8 mouse cellular contexts compared by ENCODE assay signal in genomic region chr5:77267441-77267840, GRCm38 (mm10). TPM values are rescaled to one million over a fixed set of nuclear protein-coding genes. Genes with fewer than 3 reads are reported as not detected.
DNase-seq lines count a peak whose midpoint lies in the region; ATAC-seq and TF ChIP-seq lines count a peak whose summit lies in the region.

No protein-coding gene starts in this region.

- 66% methylated on average over 4 of the region's 4 CpGs for WGBS in heart, embryonic 16.5 days
- WGBS in embryonic facial prominence, embryonic 11.5 days, result 66% methylated on average over 4 of the region's 4 CpGs
- WGBS in hindbrain, postnatal 0 days, result 67% methylated on average over 4 of the region's 4 CpGs
- WGBS in midbrain, embryonic 14.5 days, result 79% methylated on average over 4 of the region's 4 CpGs

- no peak for TF ChIP-seq CTCF in hindbrain, postnatal 0 days (IDR thresholded peaks at IDR 0.05; ENCODE audit: low read depth)

- peak overlapping the region; percentile 94 for H3K4me3 ChIP-seq in heart, embryonic 16.5 days (ENCODE audit: low read length)
- peak overlapping the region; percentile 100 for H3K4me3 ChIP-seq in embryonic facial prominence, embryonic 11.5 days (ENCODE audit: low read depth, low read length)
- H3K4me3 ChIP-seq in hindbrain, postnatal 0 days (ENCODE audit: low read length), result no peak overlapping the region; the same call in 1 of the 2 replicates
- H3K4me3 ChIP-seq in midbrain, embryonic 14.5 days (replicated peaks; ENCODE audit: low read depth, low read length), result peak overlapping the region; percentile 87

- DNase-seq in heart, adult 8-10 months (ENCODE audit: low spot score), result no peak
- no peak for DNase-seq in embryonic facial prominence, embryonic 11.5 days (ENCODE audit: low spot score)
- no peak for DNase-seq in hindbrain, postnatal 0 days (ENCODE audit: low spot score)
- DNase-seq in midbrain, embryonic 14.5 days, result no peak
- DNase-seq in thymus, postnatal 0 days (ENCODE audit: low spot score), result no peak
- DNase-seq in left cerebral cortex, adult 8-10 months (ENCODE audit: low spot score in 2 of 2), result no peak

- no peak overlapping the region for H3K9ac ChIP-seq in heart, embryonic 16.5 days (ENCODE audit: low read length)
- no peak overlapping the region; the same call in 1 of the 2 replicates for H3K9ac ChIP-seq in embryonic facial prominence, embryonic 11.5 days (replicated peaks; ENCODE audit: low read length)
- no peak overlapping the region for H3K9ac ChIP-seq in hindbrain, postnatal 0 days (replicated peaks; ENCODE audit: low read length)
- H3K9ac ChIP-seq in midbrain, embryonic 14.5 days (replicated peaks; ENCODE audit: low read length), result no peak overlapping the region

- ATAC-seq in heart, embryonic 16.5 days (replicated peaks; ENCODE audit: extremely low read depth, insufficient read depth, low FRiP score), result no peak
- no peak for ATAC-seq in embryonic facial prominence, embryonic 11.5 days (replicated peaks; ENCODE audit: insufficient number of reproducible peaks, low FRiP score, low TSS enrichment, low read depth)
- no peak for ATAC-seq in hindbrain, postnatal 0 days
- ATAC-seq in midbrain, embryonic 14.5 days (ENCODE audit: low FRiP score, low TSS enrichment), result no peak
- no peak for ATAC-seq in erythroblast, adult 5-6 weeks (replicated peaks; ENCODE audit: low FRiP score, poor library complexity, severe bottlenecking)

- no peaks in the 10 kb centered on the region for H3K27me3 ChIP-seq in heart, embryonic 16.5 days (ENCODE audit: control insufficient read depth, insufficient read depth, low read length)
- no peaks in the 10 kb centered on the region for H3K27me3 ChIP-seq in embryonic facial prominence, embryonic 11.5 days (ENCODE audit: control insufficient read depth, insufficient read depth, low read length)
- no peaks in the 10 kb centered on the region for H3K27me3 ChIP-seq in hindbrain, postnatal 0 days (ENCODE audit: insufficient read depth, low read length)
- no peaks in the 10 kb centered on the region for H3K27me3 ChIP-seq in midbrain, embryonic 14.5 days (ENCODE audit: control insufficient read depth, insufficient read depth, low read length)

- peaks cover 18% of the 10 kb centered on the region for H3K36me3 ChIP-seq in heart, embryonic 16.5 days (ENCODE audit: control insufficient read depth, insufficient read depth)
- H3K36me3 ChIP-seq in embryonic facial prominence, embryonic 11.5 days (replicated peaks; ENCODE audit: control insufficient read depth, insufficient read depth, low read depth, low read length), result peaks cover 4% of the 10 kb centered on the region
- no peaks in the 10 kb centered on the region for H3K36me3 ChIP-seq in hindbrain, postnatal 0 days (ENCODE audit: insufficient read depth, low read length)
- H3K36me3 ChIP-seq in midbrain, embryonic 14.5 days (ENCODE audit: control insufficient read depth, insufficient read depth, low read length), result 0 out of 2 replicates have a peak, but pooled peaks cover 9% of the 10 kb centered on the region

- no peaks in the 10 kb centered on the region for H3K9me3 ChIP-seq in heart, embryonic 16.5 days (replicated peaks; ENCODE audit: control insufficient read depth, low read length)
- H3K9me3 ChIP-seq in embryonic facial prominence, embryonic 11.5 days (replicated peaks; ENCODE audit: control insufficient read depth, low read length), result no peaks in the 10 kb centered on the region
- no peaks in the 10 kb centered on the region for H3K9me3 ChIP-seq in hindbrain, postnatal 0 days (ENCODE audit: low read length)
- no peaks in the 10 kb centered on the region for H3K9me3 ChIP-seq in midbrain, embryonic 14.5 days (ENCODE audit: control insufficient read depth, low read length)

- H3K27ac ChIP-seq in heart, embryonic 16.5 days (ENCODE audit: low read length), result no peak overlapping the region; the same call in 1 of the 2 replicates
- H3K27ac ChIP-seq in embryonic facial prominence, embryonic 11.5 days (replicated peaks; ENCODE audit: low read depth, low read length), result no peak overlapping the region
- no peak overlapping the region for H3K27ac ChIP-seq in hindbrain, postnatal 0 days
- H3K27ac ChIP-seq in midbrain, embryonic 14.5 days (replicated peaks; ENCODE audit: low read depth, low read length), result no peak overlapping the region

- H3K4me2 ChIP-seq in heart, embryonic 16.5 days (ENCODE audit: low read depth, low read length), result peak overlapping the region; percentile 80
- peak overlapping the region; percentile 58 for H3K4me2 ChIP-seq in embryonic facial prominence, embryonic 11.5 days (ENCODE audit: low read depth, low read length)
- H3K4me2 ChIP-seq in hindbrain, postnatal 0 days (ENCODE audit: low read depth, low read length), result peak overlapping the region; percentile 68
- H3K4me2 ChIP-seq in midbrain, embryonic 14.5 days (ENCODE audit: low read length), result peak overlapping the region; percentile 75

- H3K4me1 ChIP-seq in heart, embryonic 16.5 days (ENCODE audit: control insufficient read depth, insufficient read depth, low read length), result peaks cover 11% of the 10 kb centered on the region
- no peaks in the 10 kb centered on the region for H3K4me1 ChIP-seq in embryonic facial prominence, embryonic 11.5 days (ENCODE audit: control insufficient read depth, insufficient read depth, low read length)
- no peaks in the 10 kb centered on the region; the same call in 1 of the 2 replicates for H3K4me1 ChIP-seq in hindbrain, postnatal 0 days (ENCODE audit: insufficient read depth, low read length)
- peaks cover 5% of the 10 kb centered on the region; the same call in 1 of the 2 replicates for H3K4me1 ChIP-seq in midbrain, embryonic 14.5 days (ENCODE audit: control insufficient read depth, insufficient read depth, low read length)

RNA-seq across cellular contexts. Expression of gene Rest, which starts 2.1 kb away (rescaled TPM):
- polyA plus RNA-seq in heart, embryonic 16.5 days (2015; fragmentation: Nextera tagmentation; extraction: Ambion mirVana), result 18.9 and 20.3 TPM in 2 replicates
- total RNA-seq in heart, adult 8-10 months (2022), result 10 to 100 TPM; 13.2 to 14.9 (median 14.3) TPM
- polyA plus RNA-seq in embryonic facial prominence, embryonic 11.5 days (2014; fragmentation: Nextera tagmentation; extraction: Ambion mirVana), result 49.4 and 52.2 TPM in 2 replicates
- total RNA-seq in hindbrain, postnatal 0 days (2014; rRNA removed), result 9.0 and 9.1 TPM in 2 replicates
- 4.1 and 4.4 TPM in 2 replicates for polyA plus RNA-seq in hindbrain, postnatal 0 days (2015; fragmentation: Nextera tagmentation; extraction: Ambion mirVana)
- polyA plus RNA-seq in midbrain, embryonic 14.5 days (2014; fragmentation: Nextera tagmentation; extraction: Ambion mirVana), result 5.6 and 8.4 TPM in 2 replicates
- polyA plus RNA-seq in thymus, postnatal 0 days (2015; fragmentation: Nextera tagmentation; extraction: Ambion mirVana), result 32.4 and 37.4 TPM in 2 replicates
- 1 to 10 TPM; 3.9 to 4.9 (median 4.2) TPM for total RNA-seq in left cerebral cortex, adult 8-10 months (2022)
- total RNA-seq in erythroblast, adult 5-6 weeks (2015; ENCODE audit: low replicate concordance), result 8.4 and 10.8 TPM in 2 replicates
- total RNA-seq in erythroblast, adult 5-6 weeks (2017; ENCODE audit: low replicate concordance), result 8.5 and 12.5 TPM in 2 replicates

RNA-seq across cellular contexts. Expression of gene Noa1, which starts 42.4 kb away (rescaled TPM):
- 22.5 and 23.7 TPM in 2 replicates for polyA plus RNA-seq in heart, embryonic 16.5 days (2015; fragmentation: Nextera tagmentation; extraction: Ambion mirVana)
- total RNA-seq in heart, adult 8-10 months (2022), result 10 to 100 TPM; 20.9 to 25.9 (median 22.3) TPM
- 29.2 and 36.4 TPM in 2 replicates for polyA plus RNA-seq in embryonic facial prominence, embryonic 11.5 days (2014; fragmentation: Nextera tagmentation; extraction: Ambion mirVana)
- 16.3 and 18.7 TPM in 2 replicates for total RNA-seq in hindbrain, postnatal 0 days (2014; rRNA removed)
- polyA plus RNA-seq in hindbrain, postnatal 0 days (2015; fragmentation: Nextera tagmentation; extraction: Ambion mirVana), result 33.3 and 34.7 TPM in 2 replicates
- polyA plus RNA-seq in midbrain, embryonic 14.5 days (2014; fragmentation: Nextera tagmentation; extraction: Ambion mirVana), result 35.9 and 36.1 TPM in 2 replicates
- polyA plus RNA-seq in thymus, postnatal 0 days (2015; fragmentation: Nextera tagmentation; extraction: Ambion mirVana), result 35.9 and 36.2 TPM in 2 replicates
- total RNA-seq in left cerebral cortex, adult 8-10 months (2022), result 10 to 100 TPM; 21.9 to 26.7 (median 25.0) TPM
- 4.4 and 32.6 TPM in 2 replicates for total RNA-seq in erythroblast, adult 5-6 weeks (2015; ENCODE audit: low replicate concordance)
- total RNA-seq in erythroblast, adult 5-6 weeks (2017; ENCODE audit: low replicate concordance), result 2.4 and 6.6 TPM in 2 replicates

RNA-seq across cellular contexts. Expression of gene Polr2b, which starts 42.5 kb away (rescaled TPM):
- 39.0 and 40.4 TPM in 2 replicates for polyA plus RNA-seq in heart, embryonic 16.5 days (2015; fragmentation: Nextera tagmentation; extraction: Ambion mirVana)
- total RNA-seq in heart, adult 8-10 months (2022), result 10 to 100 TPM; 30.5 to 35.7 (median 34.9) TPM
- 104 and 109 TPM in 2 replicates for polyA plus RNA-seq in embryonic facial prominence, embryonic 11.5 days (2014; fragmentation: Nextera tagmentation; extraction: Ambion mirVana)
- total RNA-seq in hindbrain, postnatal 0 days (2014; rRNA removed), result 46.4 and 61.0 TPM in 2 replicates
- 48.8 and 50.9 TPM in 2 replicates for polyA plus RNA-seq in hindbrain, postnatal 0 days (2015; fragmentation: Nextera tagmentation; extraction: Ambion mirVana)
- 59.2 and 77.2 TPM in 2 replicates for polyA plus RNA-seq in midbrain, embryonic 14.5 days (2014; fragmentation: Nextera tagmentation; extraction: Ambion mirVana)
- 56.5 and 56.9 TPM in 2 replicates for polyA plus RNA-seq in thymus, postnatal 0 days (2015; fragmentation: Nextera tagmentation; extraction: Ambion mirVana)
- total RNA-seq in left cerebral cortex, adult 8-10 months (2022), result 10 to 100 TPM; 46.3 to 52.1 (median 47.0) TPM
- 34.6 and 38.0 TPM in 2 replicates for total RNA-seq in erythroblast, adult 5-6 weeks (2015; ENCODE audit: low replicate concordance)
- total RNA-seq in erythroblast, adult 5-6 weeks (2017; ENCODE audit: low replicate concordance), result 38.7 and 69.1 TPM in 2 replicates

RNA-seq across cellular contexts. Expression of gene Spink2, which starts 56.2 kb away (rescaled TPM):
- polyA plus RNA-seq in heart, embryonic 16.5 days (2015; fragmentation: Nextera tagmentation; extraction: Ambion mirVana), result 2.4 and 2.6 TPM in 2 replicates
- total RNA-seq in heart, adult 8-10 months (2022), result not detected
- polyA plus RNA-seq in embryonic facial prominence, embryonic 11.5 days (2014; fragmentation: Nextera tagmentation; extraction: Ambion mirVana), result 1.3 TPM in 2 replicates
- not detected in 2 replicates for total RNA-seq in hindbrain, postnatal 0 days (2014; rRNA removed)
- 0.26 and 0.61 TPM in 2 replicates for polyA plus RNA-seq in hindbrain, postnatal 0 days (2015; fragmentation: Nextera tagmentation; extraction: Ambion mirVana)
- 0.38 TPM in 1 of 2 replicates, not detected in the other for polyA plus RNA-seq in midbrain, embryonic 14.5 days (2014; fragmentation: Nextera tagmentation; extraction: Ambion mirVana)
- 1.3 and 1.4 TPM in 2 replicates for polyA plus RNA-seq in thymus, postnatal 0 days (2015; fragmentation: Nextera tagmentation; extraction: Ambion mirVana)
- not detected for total RNA-seq in left cerebral cortex, adult 8-10 months (2022)
- total RNA-seq in erythroblast, adult 5-6 weeks (2015; ENCODE audit: low replicate concordance), result not detected in 2 replicates
- total RNA-seq in erythroblast, adult 5-6 weeks (2017; ENCODE audit: low replicate concordance), result not detected in 2 replicates
